9 mouse cellular contexts compared by ENCODE assay signal in genomic region chr11:69578301-69578700, GRCm38 (mm10). TPM values are rescaled to one million over a fixed set of nuclear protein-coding genes. Genes with fewer than 3 reads are reported as not detected.
DNase-seq lines count a peak whose midpoint lies in the region; ATAC-seq lines count a peak whose summit lies in the region.
"Had no signal": no experiment of that assay in that cellular context is flagged by ENCODE, and none has a peak within 500 bp of the region (broad histone marks: within the 10 kb centered on the region; RNA-seq: fewer than 3 reads in every experiment).

No protein-coding gene starts in this region.

- peak overlapping the region; percentile 80 for H3K4me3 ChIP-seq in lung, embryonic 16.5 days (ENCODE audit: low read length)
- H3K4me3 ChIP-seq in forebrain, embryonic 11.5 days (ENCODE audit: low read depth, low read length) = peak overlapping the region; percentile 81
- H3K4me3 ChIP-seq in limb, embryonic 10.5 days = peak overlapping the region; percentile 71
- peak overlapping the region; percentile 83 for H3K4me3 ChIP-seq in neural tube, embryonic 15.5 days (replicated peaks)

- ATAC-seq in lung, embryonic 16.5 days (ENCODE audit: low read depth) = no peak
- ATAC-seq in forebrain, embryonic 11.5 days (replicated peaks; ENCODE audit: low FRiP score) = no peak
- no peak for ATAC-seq in neural tube, embryonic 15.5 days (ENCODE audit: low FRiP score)

- intact Hi-C loops in left cerebral cortex, postnatal 36 days (cut with DNase I) = loop anchor here (5.0 kb wide), 1 partner anchor 181 kb away; the partner anchor contains the start of genes Cyb5d1, Naa38 and Tmem88
- intact Hi-C loops in left cerebral cortex, postnatal 10 days (cut with DNase I) = loop anchor here (5.0 kb wide), 2 partner anchors 36 to 39 kb away; partner anchors contain the start of gene Shbg

- H3K4me2 ChIP-seq in lung, embryonic 16.5 days (ENCODE audit: low read depth, low read length) = peak overlapping the region; percentile 87
- peak overlapping the region; percentile 67 for H3K4me2 ChIP-seq in forebrain, embryonic 11.5 days (ENCODE audit: low read depth, low read length, severe bottlenecking)
- peak overlapping the region; percentile 90 for H3K4me2 ChIP-seq in neural tube, embryonic 15.5 days

- no peaks in the 10 kb centered on the region for H3K36me3 ChIP-seq in lung, embryonic 16.5 days (ENCODE audit: control insufficient read depth, insufficient read depth, low read length)
- peaks cover 3% of the 10 kb centered on the region; the same call in 1 of the 2 replicates for H3K36me3 ChIP-seq in forebrain, embryonic 11.5 days (ENCODE audit: control insufficient read depth, insufficient read depth, low read length)
- peaks cover 50% of the 10 kb centered on the region for H3K36me3 ChIP-seq in limb, embryonic 10.5 days
- H3K36me3 ChIP-seq in neural tube, embryonic 15.5 days = peaks cover 3% of the 10 kb centered on the region; the same call in 1 of the 2 replicates

- peaks cover 21% of the 10 kb centered on the region for H3K4me1 ChIP-seq in lung, embryonic 16.5 days (replicated peaks; ENCODE audit: control insufficient read depth, insufficient read depth, low read length)
- H3K4me1 ChIP-seq in forebrain, embryonic 11.5 days (replicated peaks; ENCODE audit: control insufficient read depth, insufficient read depth, low read length) = peaks cover 16% of the 10 kb centered on the region
- H3K4me1 ChIP-seq in limb, embryonic 10.5 days = peaks cover 42% of the 10 kb centered on the region
- H3K4me1 ChIP-seq in neural tube, embryonic 15.5 days = peaks cover 58% of the 10 kb centered on the region

- DNase-seq in lung, postnatal 10 days = no peak
- no peak for DNase-seq in forebrain, embryonic 11.5 days (ENCODE audit: low spot score)
- no peak for DNase-seq in limb, embryonic 10.5 days (ENCODE audit: low spot score)
- no peak for DNase-seq in ovary, postnatal 10 days (ENCODE audit: low spot score)
- DNase-seq in left cerebral cortex, postnatal 36 days (ENCODE audit: low spot score in 2 of 2) = no peak
- DNase-seq in left cerebral cortex, postnatal 10 days (ENCODE audit: extremely low spot score in 1 of 2, low spot score in 2 of 2) = no peak
- DNase-seq: thymus, postnatal 36 days had no signal

- H3K9ac ChIP-seq in lung, embryonic 16.5 days (ENCODE audit: low read length) = peak overlapping the region; percentile 81
- H3K9ac ChIP-seq in forebrain, embryonic 11.5 days (ENCODE audit: low read length) = peak overlapping the region; percentile 88
- H3K9ac ChIP-seq in neural tube, embryonic 15.5 days (replicated peaks) = peak overlapping the region; percentile 77

- H3K9me3 ChIP-seq in lung, embryonic 16.5 days (ENCODE audit: control insufficient read depth, low read length) = no peaks in the 10 kb centered on the region
- H3K9me3 ChIP-seq in forebrain, embryonic 11.5 days (ENCODE audit: control insufficient read depth, low read length) = no peaks in the 10 kb centered on the region
- H3K9me3 ChIP-seq in limb, embryonic 10.5 days (replicated peaks) = no peaks in the 10 kb centered on the region
- H3K9me3 ChIP-seq in neural tube, embryonic 15.5 days (replicated peaks) = no peaks in the 10 kb centered on the region

- WGBS in lung, embryonic 16.5 days = 8% methylated on average over 15 of the region's 15 CpGs
- WGBS in forebrain, embryonic 11.5 days = 14% methylated on average over 15 of the region's 15 CpGs
- WGBS in limb, embryonic 10.5 days = 14% methylated on average over 15 of the region's 15 CpGs
- WGBS in neural tube, embryonic 15.5 days = 18% methylated on average over 15 of the region's 15 CpGs

- H3K27ac ChIP-seq in lung, embryonic 16.5 days (ENCODE audit: low read length) = no peak overlapping the region; the same call in 1 of the 2 replicates
- H3K27ac ChIP-seq in forebrain, embryonic 11.5 days (ENCODE audit: low read depth, low read length) = no peak overlapping the region
- peak overlapping the region; percentile 95 for H3K27ac ChIP-seq in limb, embryonic 10.5 days
- no peak overlapping the region; the same call in 1 of the 2 replicates for H3K27ac ChIP-seq in neural tube, embryonic 15.5 days (replicated peaks)

- H3K27me3 ChIP-seq in lung, embryonic 16.5 days (ENCODE audit: control insufficient read depth, insufficient read depth, low read depth, low read length) = no peaks in the 10 kb centered on the region
- H3K27me3 ChIP-seq in forebrain, embryonic 11.5 days (ENCODE audit: control insufficient read depth, insufficient read depth, low read length) = no peaks in the 10 kb centered on the region
- no peaks in the 10 kb centered on the region for H3K27me3 ChIP-seq in limb, embryonic 10.5 days (ENCODE audit: low read depth, poor library complexity, severe bottlenecking)
- H3K27me3 ChIP-seq in neural tube, embryonic 15.5 days (replicated peaks) = no peaks in the 10 kb centered on the region

RNA-seq across cellular contexts. Expression of gene Wrap53, which starts 1.8 kb away (rescaled TPM):
- polyA plus RNA-seq in lung, embryonic 16.5 days (2015; fragmentation: Nextera tagmentation; extraction: Ambion mirVana) = 26.2 and 29.2 TPM in 2 replicates
- polyA plus RNA-seq in forebrain, embryonic 11.5 days (2014; fragmentation: Nextera tagmentation; extraction: Ambion mirVana) = 39.3 and 44.1 TPM in 2 replicates
- polyA plus RNA-seq in limb, embryonic 10.5 days (2016; fragmentation: Nextera tagmentation; extraction: Ambion mirVana) = 52.3 and 52.8 TPM in 2 replicates
- polyA plus RNA-seq in neural tube, embryonic 15.5 days (2015; fragmentation: Nextera tagmentation; extraction: Ambion mirVana) = 18.1 and 18.8 TPM in 2 replicates
- total RNA-seq in left cerebral cortex, postnatal 36 days (2021) = 10 to 100 TPM; 10.2 to 10.8 TPM
- total RNA-seq in left cerebral cortex, postnatal 10 days (2021) = 1 to 10 TPM; 6.3 to 7.6 TPM

RNA-seq across cellular contexts. Expression of gene Trp53, which starts 1.9 kb away (rescaled TPM):
- 141 and 154 TPM in 2 replicates for polyA plus RNA-seq in lung, embryonic 16.5 days (2015; fragmentation: Nextera tagmentation; extraction: Ambion mirVana)
- 168 and 175 TPM in 2 replicates for polyA plus RNA-seq in forebrain, embryonic 11.5 days (2014; fragmentation: Nextera tagmentation; extraction: Ambion mirVana)
- 243 and 267 TPM in 2 replicates for polyA plus RNA-seq in limb, embryonic 10.5 days (2016; fragmentation: Nextera tagmentation; extraction: Ambion mirVana)
- 51.8 and 85.1 TPM in 2 replicates for polyA plus RNA-seq in neural tube, embryonic 15.5 days (2015; fragmentation: Nextera tagmentation; extraction: Ambion mirVana)
- total RNA-seq in left cerebral cortex, postnatal 36 days (2021) = 10 to 100 TPM; 21.7 to 22.6 TPM
- total RNA-seq in left cerebral cortex, postnatal 10 days (2021) = 10 to 100 TPM; 20.5 to 26.1 TPM

RNA-seq across cellular contexts. Expression of gene Efnb3, which starts 18.3 kb away (rescaled TPM):
- 5.6 and 5.7 TPM in 2 replicates for polyA plus RNA-seq in lung, embryonic 16.5 days (2015; fragmentation: Nextera tagmentation; extraction: Ambion mirVana)
- 13.1 and 14.9 TPM in 2 replicates for polyA plus RNA-seq in forebrain, embryonic 11.5 days (2014; fragmentation: Nextera tagmentation; extraction: Ambion mirVana)
- polyA plus RNA-seq in limb, embryonic 10.5 days (2016; fragmentation: Nextera tagmentation; extraction: Ambion mirVana) = 44.2 and 55.2 TPM in 2 replicates
- 113 and 126 TPM in 2 replicates for polyA plus RNA-seq in neural tube, embryonic 15.5 days (2015; fragmentation: Nextera tagmentation; extraction: Ambion mirVana)
- total RNA-seq in left cerebral cortex, postnatal 36 days (2021) = 10 to 100 TPM; 56.1 to 57.3 TPM
- total RNA-seq in left cerebral cortex, postnatal 10 days (2021) = 100 to 1,000 TPM; 147 to 154 TPM

RNA-seq across cellular contexts. Expression of gene Atp1b2, which starts 27.4 kb away (rescaled TPM):
- 10.5 and 12.7 TPM in 2 replicates for polyA plus RNA-seq in lung, embryonic 16.5 days (2015; fragmentation: Nextera tagmentation; extraction: Ambion mirVana)
- 9.3 and 12.6 TPM in 2 replicates for polyA plus RNA-seq in forebrain, embryonic 11.5 days (2014; fragmentation: Nextera tagmentation; extraction: Ambion mirVana)
- polyA plus RNA-seq in limb, embryonic 10.5 days (2016; fragmentation: Nextera tagmentation; extraction: Ambion mirVana) = 1.5 TPM in 2 replicates
- polyA plus RNA-seq in neural tube, embryonic 15.5 days (2015; fragmentation: Nextera tagmentation; extraction: Ambion mirVana) = 76.7 and 77.0 TPM in 2 replicates
- total RNA-seq in left cerebral cortex, postnatal 36 days (2021) = 100 to 1,000 TPM; 398 to 420 TPM
- total RNA-seq in left cerebral cortex, postnatal 10 days (2021) = 100 to 1,000 TPM; 395 to 416 TPM

RNA-seq across cellular contexts. Expression of gene Dnah2, which starts 29.4 kb away (rescaled TPM):
- 1.9 TPM in 2 replicates for polyA plus RNA-seq in lung, embryonic 16.5 days (2015; fragmentation: Nextera tagmentation; extraction: Ambion mirVana)
- 2.1 and 2.6 TPM in 2 replicates for polyA plus RNA-seq in forebrain, embryonic 11.5 days (2014; fragmentation: Nextera tagmentation; extraction: Ambion mirVana)
- 1.0 and 1.3 TPM in 2 replicates for polyA plus RNA-seq in limb, embryonic 10.5 days (2016; fragmentation: Nextera tagmentation; extraction: Ambion mirVana)
- polyA plus RNA-seq in neural tube, embryonic 15.5 days (2015; fragmentation: Nextera tagmentation; extraction: Ambion mirVana) = 3.1 and 3.5 TPM in 2 replicates
- 1 to 10 TPM; 1.4 to 2.1 TPM for total RNA-seq in left cerebral cortex, postnatal 36 days (2021)
- 1 to 10 TPM; 4.2 to 5.7 TPM for total RNA-seq in left cerebral cortex, postnatal 10 days (2021)
